ENCODE assay signal across 8 mouse cellular contexts in the genomic region with DNA sequence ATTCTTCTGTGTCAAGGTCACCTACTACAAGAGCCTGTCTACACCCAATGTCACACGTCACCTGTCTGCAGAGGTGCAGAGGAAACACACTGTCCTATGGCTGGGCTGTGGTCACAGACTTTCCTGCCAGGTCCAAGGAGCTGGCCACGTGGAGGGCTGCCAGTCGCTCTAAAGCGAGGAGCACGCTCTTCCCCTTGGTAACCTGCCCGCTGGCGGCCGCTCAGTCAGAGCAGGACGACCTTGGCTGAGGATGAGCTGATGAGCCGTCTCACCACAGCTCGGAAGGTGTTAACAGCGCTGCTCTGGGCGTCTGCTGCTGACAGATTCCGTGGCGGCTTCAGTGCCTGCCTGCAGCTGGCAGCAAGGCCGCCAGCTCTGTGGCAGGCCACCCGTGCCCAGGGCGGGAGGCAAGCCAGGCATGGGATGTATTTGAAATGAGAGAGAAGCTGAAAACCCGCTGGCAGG. TPM values are rescaled to one million over a fixed set of nuclear protein-coding genes. Genes with fewer than 3 reads are reported as not detected.
DNase-seq lines count a peak whose midpoint lies in the region; ATAC-seq and TF ChIP-seq lines count a peak whose summit lies in the region.

No protein-coding gene starts in this region.

- no peak overlapping the region for H3K9ac ChIP-seq in neural tube, embryonic 12.5 days
- H3K9ac ChIP-seq in limb, embryonic 14.5 days (ENCODE audit: low read depth, low read length, severe bottlenecking) = peak overlapping the region; percentile 12; the same call in 1 of the 2 replicates
- no peak overlapping the region for H3K9ac ChIP-seq in intestine, postnatal 0 days (ENCODE audit: low read depth, low read length)

- H3K27ac ChIP-seq in neural tube, embryonic 12.5 days = no peak overlapping the region
- H3K27ac ChIP-seq in kidney, adult 2 months (ENCODE audit: insufficient read depth, low read depth, low read length) = no peak overlapping the region
- H3K27ac ChIP-seq in limb, embryonic 14.5 days (replicated peaks; ENCODE audit: low read depth, low read length) = no peak overlapping the region
- H3K27ac ChIP-seq in intestine, postnatal 0 days (ENCODE audit: low read depth, low read length) = no peak overlapping the region

- H3K36me3 ChIP-seq in neural tube, embryonic 12.5 days = peaks cover 8% of the 10 kb centered on the region; the same call in 1 of the 2 replicates
- no peaks in the 10 kb centered on the region for H3K36me3 ChIP-seq in kidney, adult 2 months (ENCODE audit: control insufficient read depth, insufficient read depth, low read length)
- peaks cover 14% of the 10 kb centered on the region for H3K36me3 ChIP-seq in limb, embryonic 14.5 days (ENCODE audit: control insufficient read depth, insufficient read depth, low read length)
- peaks cover 31% of the 10 kb centered on the region for H3K36me3 ChIP-seq in intestine, postnatal 0 days (ENCODE audit: control insufficient read depth, insufficient read depth)

- no peak overlapping the region for H3K4me2 ChIP-seq in neural tube, embryonic 12.5 days (replicated peaks)
- H3K4me2 ChIP-seq in limb, embryonic 14.5 days (replicated peaks; ENCODE audit: low read depth, low read length, severe bottlenecking) = no peak overlapping the region
- no peak overlapping the region for H3K4me2 ChIP-seq in intestine, postnatal 0 days (replicated peaks; ENCODE audit: low read depth)

- peaks cover 22% of the 10 kb centered on the region for H3K4me1 ChIP-seq in neural tube, embryonic 12.5 days
- 0 out of 2 replicates have a peak, but pooled peaks cover 7% of the 10 kb centered on the region for H3K4me1 ChIP-seq in kidney, adult 2 months (ENCODE audit: control insufficient read depth, insufficient read depth, low read length)
- H3K4me1 ChIP-seq in limb, embryonic 14.5 days (ENCODE audit: control insufficient read depth, insufficient read depth, low read length) = no peaks in the 10 kb centered on the region; the same call in 1 of the 2 replicates
- H3K4me1 ChIP-seq in intestine, postnatal 0 days (replicated peaks; ENCODE audit: control insufficient read depth, insufficient read depth, low read length) = no peaks in the 10 kb centered on the region

- no peak for TF ChIP-seq CTCF in kidney, adult 2 months (conservative IDR thresholded peaks at IDR 0.05; ENCODE audit: insufficient read depth, insufficient read length, low read depth, low read length)
- TF ChIP-seq CTCF in intestine, postnatal 0 days (IDR thresholded peaks at IDR 0.05; ENCODE audit: low read depth) = no peak

- ATAC-seq in neural tube, embryonic 12.5 days (ENCODE audit: low FRiP score, low read depth) = peak; percentile 31; the same call in 1 of the 2 replicates
- ATAC-seq in limb, embryonic 14.5 days (ENCODE audit: low FRiP score, low read depth) = no peak
- no peak for ATAC-seq in intestine, postnatal 0 days

- H3K27me3 ChIP-seq in neural tube, embryonic 12.5 days (replicated peaks) = no peaks in the 10 kb centered on the region; the same call in 1 of the 2 replicates
- H3K27me3 ChIP-seq in kidney, adult 2 months (replicated peaks; ENCODE audit: control insufficient read depth, insufficient read depth, low read length) = no peaks in the 10 kb centered on the region
- H3K27me3 ChIP-seq in limb, embryonic 14.5 days (ENCODE audit: control insufficient read depth, insufficient read depth, low read length) = no peaks in the 10 kb centered on the region
- H3K27me3 ChIP-seq in intestine, postnatal 0 days (replicated peaks; ENCODE audit: control insufficient read depth, insufficient read depth, low read length) = no peaks in the 10 kb centered on the region

- no peaks in the 10 kb centered on the region for H3K9me3 ChIP-seq in neural tube, embryonic 12.5 days
- H3K9me3 ChIP-seq in limb, embryonic 14.5 days (ENCODE audit: control insufficient read depth, low read length) = no peaks in the 10 kb centered on the region
- no peaks in the 10 kb centered on the region for H3K9me3 ChIP-seq in intestine, postnatal 0 days (ENCODE audit: control insufficient read depth)

- no peak for DNase-seq in neural tube, embryonic 10.5 days (ENCODE audit: extremely low spot score, low spot score)
- peak; percentile 92 to 95 for DNase-seq in cerebellum, postnatal 14 days
- peak; percentile 98 for DNase-seq in heart, adult 11 months
- DNase-seq in kidney, adult 2 months = peak; percentile 83
- DNase-seq in limb, embryonic 14.5 days (ENCODE audit: low spot score) = no peak
- DNase-seq in lung, postnatal 25 days (ENCODE audit: low spot score) = no peak

- 82% methylated on average over 19 of the region's 19 CpGs for WGBS in neural tube, embryonic 12.5 days
- WGBS in kidney, adult 2 months = 66% methylated on average over 19 of the region's 19 CpGs
- WGBS in limb, embryonic 14.5 days = 76% methylated on average over 19 of the region's 19 CpGs
- 78% methylated on average over 19 of the region's 19 CpGs for WGBS in intestine, postnatal 0 days

- TF ChIP-seq POLR2A in kidney, adult 2 months (IDR thresholded peaks at IDR 0.05; ENCODE audit: low read depth, low read length) = no peak
- TF ChIP-seq POLR2A in limb, embryonic 14.5 days (IDR thresholded peaks at IDR 0.05; ENCODE audit: borderline replicate concordance, extremely low read depth, insufficient read depth, insufficient read length) = no peak

- no peak overlapping the region for H3K4me3 ChIP-seq in neural tube, embryonic 12.5 days
- H3K4me3 ChIP-seq in kidney, adult 2 months (ENCODE audit: insufficient read depth, low read depth, low read length) = no peak overlapping the region
- no peak overlapping the region for H3K4me3 ChIP-seq in limb, embryonic 14.5 days (replicated peaks; ENCODE audit: low read length)
- H3K4me3 ChIP-seq in intestine, postnatal 0 days (ENCODE audit: low read depth, low read length) = no peak overlapping the region

RNA-seq across cellular contexts. Expression of a gene that starts 25.6 kb away (rescaled TPM):
- polyA plus RNA-seq in neural tube, embryonic 12.5 days (2016; fragmentation: Nextera tagmentation; extraction: Ambion mirVana) = 35.1 and 36.7 TPM in 2 replicates
- 35.2 and 53.9 TPM in 2 replicates for polyA plus RNA-seq in kidney, adult 2 months (2012; rRNA removed)
- polyA plus RNA-seq in limb, embryonic 14.5 days (2012; rRNA removed) = 23.4 and 27.9 TPM in 2 replicates
- 66.3 and 66.7 TPM in 2 replicates for polyA plus RNA-seq in limb, embryonic 14.5 days (2014; fragmentation: Nextera tagmentation; extraction: Ambion mirVana)
- polyA plus RNA-seq in intestine, postnatal 0 days (2015; fragmentation: Nextera tagmentation; extraction: Ambion mirVana) = 85.9 TPM in 2 replicates

RNA-seq across cellular contexts. Expression of a gene that starts 49.7 kb away (rescaled TPM):
- polyA plus RNA-seq in neural tube, embryonic 12.5 days (2016; fragmentation: Nextera tagmentation; extraction: Ambion mirVana) = 41.0 and 42.4 TPM in 2 replicates
- polyA plus RNA-seq in kidney, adult 2 months (2012; rRNA removed) = 30.1 and 30.6 TPM in 2 replicates
- polyA plus RNA-seq in limb, embryonic 14.5 days (2012; rRNA removed) = 36.0 and 41.1 TPM in 2 replicates
- 37.2 and 43.1 TPM in 2 replicates for polyA plus RNA-seq in limb, embryonic 14.5 days (2014; fragmentation: Nextera tagmentation; extraction: Ambion mirVana)
- 15.3 and 16.9 TPM in 2 replicates for polyA plus RNA-seq in intestine, postnatal 0 days (2015; fragmentation: Nextera tagmentation; extraction: Ambion mirVana)

RNA-seq across cellular contexts. Expression of a gene that starts 51.0 kb away (rescaled TPM):
- 54.6 and 57.4 TPM in 2 replicates for polyA plus RNA-seq in neural tube, embryonic 12.5 days (2016; fragmentation: Nextera tagmentation; extraction: Ambion mirVana)
- 25.9 and 29.4 TPM in 2 replicates for polyA plus RNA-seq in kidney, adult 2 months (2012; rRNA removed)
- 18.8 and 22.0 TPM in 2 replicates for polyA plus RNA-seq in limb, embryonic 14.5 days (2012; rRNA removed)
- 29.8 and 31.2 TPM in 2 replicates for polyA plus RNA-seq in limb, embryonic 14.5 days (2014; fragmentation: Nextera tagmentation; extraction: Ambion mirVana)
- 23.0 and 23.3 TPM in 2 replicates for polyA plus RNA-seq in intestine, postnatal 0 days (2015; fragmentation: Nextera tagmentation; extraction: Ambion mirVana)

RNA-seq across cellular contexts. Expression of a gene that starts 51.2 kb away (rescaled TPM):
- polyA plus RNA-seq in neural tube, embryonic 12.5 days (2016; fragmentation: Nextera tagmentation; extraction: Ambion mirVana) = 29.3 and 29.6 TPM in 2 replicates
- 8.5 and 9.8 TPM in 2 replicates for polyA plus RNA-seq in kidney, adult 2 months (2012; rRNA removed)
- 23.7 and 31.9 TPM in 2 replicates for polyA plus RNA-seq in limb, embryonic 14.5 days (2012; rRNA removed)
- 26.5 and 26.6 TPM in 2 replicates for polyA plus RNA-seq in limb, embryonic 14.5 days (2014; fragmentation: Nextera tagmentation; extraction: Ambion mirVana)
- 12.4 and 13.8 TPM in 2 replicates for polyA plus RNA-seq in intestine, postnatal 0 days (2015; fragmentation: Nextera tagmentation; extraction: Ambion mirVana)

Comparison
In these comparisons a context has a peak if more than half of its experiments do, and no peak if none do; other contexts are left out.
1. DNase-seq: peak in cerebellum, postnatal 14 days (2 of 2), heart, adult 11 months (single experiment) and kidney, adult 2 months (single experiment); none in neural tube, embryonic 10.5 days (single experiment), limb, embryonic 14.5 days (single experiment) and lung, postnatal 25 days (single experiment).